Mouse (Mus musculus) heart, embryonic 16.5 days (tissue): Measurements from ENCODE around the gene Hivep2. TPM values are rescaled to one million over a fixed set of nuclear protein-coding genes. Genes with fewer than 3 reads are reported as not detected.

Experiments used
- ATAC-seq: fragments of 200-750 bp; cut with Nextera tagmentation; replicated peaks from 2 replicates; pipeline ENCODE4 v1.8.0; 2017; ENCODE audit warnings: moderate number of reproducible peaks; ENCODE audit not compliant: insufficient read depth, low FRiP score; ENCODE audit errors: extremely low read depth
- H3K27ac ChIP-seq: fragments of 300-500 bp; sonication (generic); 2 replicates; pipeline ENCODE4 v1.5.1; 2014; ENCODE audit warnings: mild to moderate bottlenecking, low read length, control low read depth, moderate library complexity
- H3K27me3 ChIP-seq: fragments of 300-500 bp; sonication (generic); 2 replicates; pipeline ENCODE4 v1.6.1; 2014; ENCODE audit warnings: low read length, mixed read lengths; ENCODE audit not compliant: control insufficient read depth, insufficient read depth
- H3K36me3 ChIP-seq: fragments of 300-500 bp; sonication (generic); 2 replicates; pipeline ENCODE4 v1.6.1; 2014; ENCODE audit not compliant: control insufficient read depth, insufficient read depth
- H3K4me1 ChIP-seq: fragments of 300-500 bp; sonication (generic); 2 replicates; pipeline ENCODE4 v1.6.1; 2014; ENCODE audit warnings: low read length, mixed read lengths; ENCODE audit not compliant: control insufficient read depth, insufficient read depth
- H3K4me2 ChIP-seq: fragments of 300-500 bp; sonication (generic); 2 replicates; pipeline ENCODE4 v1.6.1; 2014; ENCODE audit warnings: low read depth, mild to moderate bottlenecking, control low read depth, low read length
- H3K4me3 ChIP-seq: fragments of 300-500 bp; sonication (generic); 2 replicates; pipeline ENCODE4 v1.5.1; 2014; ENCODE audit warnings: mild to moderate bottlenecking, control low read depth, low read length
- H3K9ac ChIP-seq: fragments of 300-500 bp; sonication (generic); 2 replicates; pipeline ENCODE4 v1.6.1; 2014; ENCODE audit warnings: low read length, control low read depth
- H3K9me3 ChIP-seq: fragments of 300-500 bp; sonication (generic); replicated peaks from 2 replicates; pipeline ENCODE4 v1.6.1; 2016; ENCODE audit warnings: low read length; ENCODE audit not compliant: control insufficient read depth
- WGBS: fragments of 180-500 bp; shearing (Covaris S2); extraction: QIAGEN DNeasy Blood & Tissue Kit; methylation state at CpG from one replicate; pipeline ENCODE4 v1.1.7; 2014; 5-methylcytosine and 5-hydroxymethylcytosine counted together
- polyA plus RNA-seq: library from polyadenylated mRNA; unstranded; fragments of >200 nt; fragmentation: Nextera tagmentation; extraction: Ambion mirVana; gene quantifications from 2 replicates; pipeline ENCODE4 v1.2.1, GENCODE M21; 2015

The Hivep2 gene
- polyA plus RNA-seq, 1 experiment from 2014 or later: 5.7 TPM

DNA sequence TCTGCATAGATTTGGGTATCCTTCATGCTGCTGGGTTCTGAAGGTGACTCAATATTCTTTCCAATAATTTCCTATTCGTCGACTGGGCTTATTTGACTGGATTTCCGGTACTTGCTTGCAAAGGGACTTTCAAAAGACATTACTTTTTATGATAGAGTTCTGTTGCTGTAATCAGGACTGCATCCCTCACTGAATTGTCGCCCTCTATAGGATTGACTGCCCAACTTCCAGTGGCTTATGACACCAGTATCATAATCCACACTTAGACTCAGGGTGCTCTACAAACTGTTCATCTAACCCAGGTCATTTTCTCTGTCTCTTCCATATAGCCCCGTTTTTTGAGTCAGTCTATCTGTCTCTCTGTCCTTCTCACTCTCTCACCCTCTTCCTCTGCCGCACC lies 231.4 kb downstream of the Hivep2 start:
- no peaks in the 10 kb centered on the region for H3K27me3 ChIP-seq
- no peak overlapping the region for H3K4me3 ChIP-seq
- no peak for ATAC-seq
- H3K4me1 ChIP-seq: no peaks in the 10 kb centered on the region; the same call in 1 of the 2 replicates
- H3K4me2 ChIP-seq: no peak overlapping the region
- H3K27ac ChIP-seq: no peak overlapping the region
- H3K9me3 ChIP-seq: no peaks in the 10 kb centered on the region
- no peak overlapping the region for H3K9ac ChIP-seq
- 61% methylated on average over 6 of the region's 6 CpGs for WGBS
- H3K36me3 ChIP-seq: no peaks in the 10 kb centered on the region

DNA sequence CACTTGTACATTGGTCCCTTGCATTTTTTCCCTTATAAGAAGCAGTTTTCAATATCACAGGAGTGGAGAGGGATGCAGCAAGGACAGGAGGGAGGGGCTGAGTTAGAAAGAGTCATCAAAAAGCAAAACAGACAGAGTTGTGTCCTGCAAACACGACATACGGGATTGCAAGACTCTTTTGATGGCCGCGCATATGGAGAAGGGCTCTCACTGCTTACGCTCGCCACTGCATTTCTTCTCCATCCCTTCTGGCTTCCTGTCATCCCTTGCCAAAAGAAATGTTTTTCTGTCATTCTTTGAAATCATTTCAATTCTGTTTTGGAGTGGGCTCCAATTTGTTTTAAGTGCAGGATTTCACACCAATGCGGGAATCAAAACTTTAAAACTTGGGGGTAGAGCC lies 233.5 kb downstream of the Hivep2 start:
- Histone ChIP-seq H3K9ac (no peak overlapping the region), H3K27ac (no peak overlapping the region), H3K27me3 (no peaks in the 10 kb centered on the region), H3K9me3 (no peaks in the 10 kb centered on the region), H3K36me3 (no peaks in the 10 kb centered on the region), H3K4me3 (no peak overlapping the region), H3K4me1 (no peaks in the 10 kb centered on the region), H3K4me2 (no peak overlapping the region)
- ATAC-seq: no peak
- 77% methylated on average over 7 of the region's 7 CpGs for WGBS

DNA sequence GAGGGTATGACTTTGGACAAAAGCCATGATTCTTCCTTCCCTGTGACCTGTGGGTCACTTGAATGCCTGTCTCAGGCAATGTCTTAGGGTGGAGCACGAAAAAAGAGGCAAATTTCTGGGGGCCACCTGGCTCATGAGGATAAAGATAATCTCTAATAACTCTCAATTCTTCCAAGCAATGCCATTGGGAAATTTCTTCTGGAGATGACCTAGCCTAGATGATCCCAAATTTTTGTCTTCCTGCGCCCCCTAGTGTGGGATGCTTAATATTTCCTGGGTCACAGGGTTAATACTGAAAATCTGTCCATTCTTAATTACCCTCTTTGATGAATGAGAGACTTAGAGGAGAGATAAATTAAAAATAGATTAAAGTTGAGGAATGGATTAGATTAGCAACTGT lies 234.4 kb downstream of the Hivep2 start:
- H3K9ac ChIP-seq: no peak overlapping the region
- no peaks in the 10 kb centered on the region for H3K9me3 ChIP-seq
- H3K36me3 ChIP-seq: no peaks in the 10 kb centered on the region
- no peak overlapping the region for H3K4me2 ChIP-seq
- H3K27ac ChIP-seq: no peak overlapping the region
- no peak overlapping the region for H3K4me3 ChIP-seq
- 4% methylated on average over 2 of the region's 2 CpGs for WGBS
- no peak for ATAC-seq
- H3K27me3 ChIP-seq: no peaks in the 10 kb centered on the region
- no peaks in the 10 kb centered on the region for H3K4me1 ChIP-seq

Other genes starting within 250 kb of the Hivep2 start
- 69.5 and 71.3 TPM in 2 replicates for gene Aig1, start 97.1 kb upstream of the Hivep2 start, polyA plus RNA-seq